In the genomic region with DNA sequence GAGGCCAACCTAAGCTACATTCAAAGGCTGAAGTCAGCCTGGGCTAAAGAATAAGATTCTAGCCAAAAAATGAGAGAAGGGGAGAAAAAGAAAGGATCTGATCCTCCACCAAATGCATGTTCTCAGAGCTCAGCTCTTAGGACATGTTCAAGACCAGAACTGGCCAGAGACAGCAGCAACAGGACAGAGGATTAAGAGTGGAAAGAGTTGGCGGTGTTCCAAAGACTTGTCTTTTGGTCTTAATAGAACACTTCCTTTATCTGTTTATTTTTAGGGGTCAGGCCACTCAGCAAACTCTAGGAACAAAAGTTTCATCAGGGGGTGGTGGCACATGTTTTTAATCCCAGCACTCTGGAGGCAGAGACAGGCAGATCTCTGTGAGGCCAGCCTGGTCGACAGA, we compare ENCODE assay signal across 20 mouse cellular contexts. TPM values are rescaled to one million over a fixed set of nuclear protein-coding genes. Genes with fewer than 3 reads are reported as not detected.
DNase-seq lines count a peak whose midpoint lies in the region; ATAC-seq lines count a peak whose summit lies in the region.
"Had no signal": no experiment of that assay in that cellular context is flagged by ENCODE, and none has a peak within 500 bp of the region (broad histone marks: within the 10 kb centered on the region; RNA-seq: fewer than 3 reads in every experiment).

No protein-coding gene starts in this region.

- H3K36me3 ChIP-seq in kidney, embryonic 14.5 days (ENCODE audit: control insufficient read depth, insufficient read depth, low read length), result no peaks in the 10 kb centered on the region
- H3K36me3 ChIP-seq in midbrain, embryonic 16.5 days (ENCODE audit: control insufficient read depth, insufficient read depth, low read length), result no peaks in the 10 kb centered on the region
- H3K36me3 ChIP-seq in forebrain, embryonic 12.5 days (replicated peaks), result no peaks in the 10 kb centered on the region
- H3K36me3 ChIP-seq: hindbrain, embryonic 13.5 days; neural tube, embryonic 15.5 days; stomach, embryonic 15.5 days had no signal

- H3K4me1 ChIP-seq in kidney, embryonic 14.5 days (ENCODE audit: control insufficient read depth, insufficient read depth, low read length), result peaks cover 6% of the 10 kb centered on the region
- peaks cover 15% of the 10 kb centered on the region for H3K4me1 ChIP-seq in midbrain, embryonic 16.5 days (ENCODE audit: control insufficient read depth, insufficient read depth, low read length)
- H3K4me1 ChIP-seq in forebrain, embryonic 12.5 days, result peaks cover 26% of the 10 kb centered on the region

- no peak overlapping the region for H3K4me2 ChIP-seq in kidney, embryonic 14.5 days (replicated peaks; ENCODE audit: low read depth, low read length)
- H3K4me2 ChIP-seq in midbrain, embryonic 16.5 days (ENCODE audit: low read length), result no peak overlapping the region
- H3K4me2 ChIP-seq in forebrain, embryonic 12.5 days, result no peak overlapping the region
- H3K4me2 ChIP-seq: hindbrain, embryonic 13.5 days; midbrain, embryonic 11.5 days; neural tube, embryonic 15.5 days; stomach, embryonic 15.5 days had no signal

- H3K4me3 ChIP-seq in kidney, embryonic 14.5 days (ENCODE audit: low read length), result no peak overlapping the region
- no peak overlapping the region for H3K4me3 ChIP-seq in midbrain, embryonic 16.5 days (ENCODE audit: low read depth, low read length)
- no peak overlapping the region for H3K4me3 ChIP-seq in forebrain, embryonic 12.5 days (replicated peaks)
- H3K4me3 ChIP-seq: forebrain, embryonic 10.5 days; hindbrain, embryonic 13.5 days; neural tube, embryonic 15.5 days; stomach, embryonic 15.5 days had no signal

- WGBS in kidney, embryonic 14.5 days, result 75% methylated on average over 2 of the region's 2 CpGs
- WGBS in midbrain, embryonic 16.5 days, result 78% methylated on average over 2 of the region's 2 CpGs
- 76% methylated on average over 2 of the region's 2 CpGs for WGBS in forebrain, embryonic 12.5 days

- no peaks in the 10 kb centered on the region for H3K9me3 ChIP-seq in kidney, embryonic 14.5 days (ENCODE audit: control insufficient read depth, low read length)
- no peaks in the 10 kb centered on the region for H3K9me3 ChIP-seq in midbrain, embryonic 16.5 days (replicated peaks; ENCODE audit: control insufficient read depth, low read length, poor library complexity, severe bottlenecking)
- no peaks in the 10 kb centered on the region for H3K9me3 ChIP-seq in forebrain, embryonic 12.5 days
- H3K9me3 ChIP-seq: neural tube, embryonic 15.5 days; stomach, embryonic 15.5 days had no signal

- no peak for ATAC-seq in kidney, embryonic 14.5 days (ENCODE audit: low FRiP score, low TSS enrichment)
- ATAC-seq in midbrain, embryonic 16.5 days, result no peak
- ATAC-seq in forebrain, embryonic 12.5 days (ENCODE audit: low FRiP score), result no peak
- ATAC-seq: intestine, embryonic 16.5 days had no signal

- H3K9ac ChIP-seq in kidney, embryonic 14.5 days (ENCODE audit: low read depth, low read length), result no peak overlapping the region
- H3K9ac ChIP-seq in midbrain, embryonic 16.5 days (ENCODE audit: low read depth, low read length), result no peak overlapping the region
- no peak overlapping the region for H3K9ac ChIP-seq in forebrain, embryonic 12.5 days
- H3K9ac ChIP-seq: hindbrain, embryonic 13.5 days; neural tube, embryonic 15.5 days; stomach, embryonic 15.5 days had no signal

- no peaks in the 10 kb centered on the region for H3K27me3 ChIP-seq in kidney, embryonic 14.5 days (ENCODE audit: control insufficient read depth, insufficient read depth, low read length)
- H3K27me3 ChIP-seq in midbrain, embryonic 16.5 days (ENCODE audit: control insufficient read depth, insufficient read depth, low read depth, low read length), result peaks cover 3% of the 10 kb centered on the region
- peaks cover 25% of the 10 kb centered on the region for H3K27me3 ChIP-seq in forebrain, embryonic 12.5 days
- H3K27me3 ChIP-seq: neural tube, embryonic 15.5 days; stomach, embryonic 15.5 days had no signal

- DNase-seq in cerebellum, adult 8-10 months, result peak; percentile 30
- DNase-seq in cerebellum, postnatal 25 days, result no peak
- DNase-seq in kidney, adult 9 months, result peak; percentile 63
- DNase-seq in 416B (ENCODE audit: low read depth), result peak; percentile 37
- DNase-seq in lung, postnatal 10 days, result peak; percentile 70
- DNase-seq: B cell, adult 2 months; layer of hippocampus, adult 9-11 months; thymus, postnatal 25 days had no signal

- no peak overlapping the region for H3K27ac ChIP-seq in kidney, embryonic 14.5 days (ENCODE audit: low read depth, low read length)
- H3K27ac ChIP-seq in midbrain, embryonic 16.5 days (ENCODE audit: low read length), result no peak overlapping the region
- no peak overlapping the region for H3K27ac ChIP-seq in forebrain, embryonic 12.5 days
- H3K27ac ChIP-seq: forebrain, embryonic 10.5 days; hindbrain, embryonic 13.5 days; neural tube, embryonic 15.5 days; stomach, embryonic 15.5 days had no signal

RNA-seq across cellular contexts. Expression of a gene that starts 3.3 kb away (rescaled TPM):
- polyA plus RNA-seq in kidney, embryonic 14.5 days (2014; fragmentation: Nextera tagmentation; extraction: Ambion mirVana), result 13.7 and 26.6 TPM in 2 replicates
- polyA plus RNA-seq in midbrain, embryonic 16.5 days (2015; fragmentation: Nextera tagmentation; extraction: Ambion mirVana), result 21.6 and 26.2 TPM in 2 replicates
- polyA plus RNA-seq in forebrain, embryonic 12.5 days (2016; fragmentation: Nextera tagmentation; extraction: Ambion mirVana), result 14.4 and 16.1 TPM in 2 replicates

RNA-seq across cellular contexts. Expression of a gene that starts 37.1 kb away (rescaled TPM):
- 0.14 and 0.19 TPM in 2 replicates for polyA plus RNA-seq in kidney, embryonic 14.5 days (2014; fragmentation: Nextera tagmentation; extraction: Ambion mirVana)
- not detected in 2 replicates for polyA plus RNA-seq in midbrain, embryonic 16.5 days (2015; fragmentation: Nextera tagmentation; extraction: Ambion mirVana)
- polyA plus RNA-seq in forebrain, embryonic 12.5 days (2016; fragmentation: Nextera tagmentation; extraction: Ambion mirVana), result 0.10 TPM in 1 of 2 replicates, not detected in the other
- polyA plus RNA-seq: cortical plate, adult 2 months; forebrain, embryonic 10.5 days; heart, postnatal 0 days; hindbrain, embryonic 13.5 days; liver, embryonic 11.5 days had no signal

RNA-seq across cellular contexts. Expression of a gene that starts 41.0 kb away (rescaled TPM):
- 175 and 184 TPM in 2 replicates for polyA plus RNA-seq in kidney, embryonic 14.5 days (2014; fragmentation: Nextera tagmentation; extraction: Ambion mirVana)
- 105 and 109 TPM in 2 replicates for polyA plus RNA-seq in midbrain, embryonic 16.5 days (2015; fragmentation: Nextera tagmentation; extraction: Ambion mirVana)
- polyA plus RNA-seq in forebrain, embryonic 12.5 days (2016; fragmentation: Nextera tagmentation; extraction: Ambion mirVana), result 133 and 134 TPM in 2 replicates

Comparison
In these comparisons a context has a peak if more than half of its experiments do, and no peak if none do; other contexts are left out.
1. DNase-seq: peak in cerebellum, adult 8-10 months (single experiment), kidney, adult 9 months (single experiment), 416B (single experiment) and lung, postnatal 10 days (single experiment); none in cerebellum, postnatal 25 days (0 of 2).